Mouse (Mus musculus) kidney, adult 2 months (tissue): ENCODE measurements around the gene Bcat1.

Experiments
- CTCF ChIP-seq: fragments of 200-500 bp; conservative IDR thresholded peaks from 2 replicates; pipeline ENCODE4 v1.5.1; 2011; ENCODE audit warnings: low read depth, mild to moderate bottlenecking, control low read depth, low read length, moderate library complexity, mixed read lengths; ENCODE audit not compliant: insufficient read depth, insufficient read length
- POLR2A ChIP-seq: fragments of 200-500 bp; IDR thresholded peaks from one replicate; pipeline ENCODE4 v1.6.1; 2011; ENCODE audit warnings: low read depth, low read length, control low read depth

DNA sequence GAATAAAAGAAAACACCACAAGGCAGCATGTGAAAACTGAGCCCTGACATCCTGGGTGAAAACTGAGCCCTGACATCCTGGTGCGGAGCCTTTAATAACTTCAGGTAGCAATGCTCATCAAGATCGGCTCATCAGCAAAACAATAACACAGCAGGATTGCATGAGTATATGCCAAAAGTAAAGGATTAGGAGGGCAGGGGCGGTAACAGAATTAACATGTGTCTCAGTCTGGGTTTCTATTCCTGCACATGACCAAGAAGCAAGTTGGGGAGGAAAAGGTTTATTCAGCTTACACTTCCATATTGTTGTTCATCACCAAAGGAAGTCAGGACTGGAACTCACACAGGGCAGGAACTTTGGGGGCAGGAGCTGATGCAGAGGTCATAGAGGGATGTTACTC, 93.9 kb downstream of the Bcat1 start:
- TF ChIP-seq CTCF (no peak), POLR2A (no peak)
